Mouse (Mus musculus) hindbrain, embryonic 10.5 days (tissue): Measurements from ENCODE around the gene Adcy5. TPM values are rescaled to one million over a fixed set of nuclear protein-coding genes. Genes with fewer than 3 reads are reported as not detected.

ENCODE experiments used
- DNase-seq: peaks from one replicate; pipeline ENCODE4 v3.0.0-alpha.2; 2017; ENCODE audit warnings: low spot score
- H3K27ac ChIP-seq: fragments of 300-500 bp; sonication (generic); 2 replicates; pipeline ENCODE4 v1.5.1; 2016; ENCODE audit warnings: mild to moderate bottlenecking, moderate library complexity
- H3K27me3 ChIP-seq: fragments of 300-500 bp; sonication (generic); 2 replicates; pipeline ENCODE4 v1.6.1; 2016; ENCODE audit warnings: mild to moderate bottlenecking; ENCODE audit not compliant: poor library complexity, insufficient read depth, severe bottlenecking
- H3K36me3 ChIP-seq: fragments of 300-500 bp; sonication (generic); 2 replicates; pipeline ENCODE4 v1.6.1; 2016; ENCODE audit warnings: mild to moderate bottlenecking, moderate library complexity
- H3K4me1 ChIP-seq: fragments of 300-500 bp; sonication (generic); replicated peaks from 2 replicates; pipeline ENCODE4 v1.6.1; 2016; ENCODE audit warnings: mild to moderate bottlenecking
- H3K4me3 ChIP-seq: fragments of 300-500 bp; sonication (generic); 2 replicates; pipeline ENCODE4 v1.5.1; 2016; ENCODE audit warnings: mild to moderate bottlenecking, moderate library complexity
- H3K9me3 ChIP-seq: fragments of 300-500 bp; sonication (generic); 2 replicates; pipeline ENCODE4 v1.6.1; 2016; ENCODE audit warnings: mild to moderate bottlenecking, moderate library complexity
- WGBS: fragments of 180-500 bp; shearing (Covaris S2); methylation state at CpG from one replicate; pipeline ENCODE4 v1.1.7; 2016; 5-methylcytosine and 5-hydroxymethylcytosine counted together
- polyA plus RNA-seq: library from polyadenylated mRNA; unstranded; fragments of >200 nt; fragmentation: Nextera tagmentation; extraction: Ambion mirVana; gene quantifications from 2 replicates; pipeline ENCODE4 v1.2.1, GENCODE M21; 2016

The Adcy5 gene
- polyA plus RNA-seq, 1 experiment from 2014 or later, result 1.9 TPM

DNA sequence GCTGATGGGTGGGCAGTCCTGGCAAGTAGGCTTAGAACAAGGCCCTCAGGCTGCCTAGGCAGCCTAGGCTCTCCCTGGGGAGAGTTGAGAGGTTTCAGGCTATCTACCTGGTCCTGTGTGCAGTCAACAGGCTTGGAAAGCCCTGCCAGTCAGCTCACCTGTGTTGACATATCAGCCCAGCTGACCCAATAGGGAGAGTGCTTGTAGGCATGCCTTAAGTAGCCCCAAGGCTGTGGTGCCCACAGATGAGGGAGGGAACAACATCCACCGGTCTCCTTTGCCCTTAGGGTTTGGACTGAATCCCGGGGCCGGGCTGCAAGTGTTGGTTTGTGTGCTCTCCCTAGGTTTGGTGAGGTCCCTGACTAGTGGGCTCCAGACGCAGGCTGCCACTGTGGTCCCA is 37.8 kb downstream of the Adcy5 start:
- 84% methylated on average over 4 of the region's 4 CpGs for WGBS
- H3K36me3 ChIP-seq, result no peaks in the 10 kb centered on the region

DNA sequence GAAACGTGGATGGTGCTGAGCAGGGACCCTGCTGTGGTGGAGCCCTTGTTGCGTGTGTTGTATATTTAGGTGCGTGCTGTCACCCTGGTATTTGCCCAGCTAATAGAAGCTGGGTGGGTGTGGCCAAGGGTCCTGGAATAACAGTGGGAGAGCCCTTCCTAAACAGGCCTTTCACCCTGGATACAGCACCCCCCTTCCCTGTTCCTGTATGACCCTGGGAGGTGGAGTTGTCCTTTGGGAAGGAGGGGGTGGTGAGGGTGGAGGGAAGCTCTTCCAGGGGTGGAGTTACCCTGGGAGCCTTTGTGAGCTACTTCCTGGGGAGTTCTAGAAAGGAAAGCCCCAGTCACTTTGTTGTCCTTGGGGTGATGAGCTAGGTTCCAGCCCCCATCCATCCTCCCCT is 38.7 kb downstream of the Adcy5 start:
- Histone ChIP-seq H3K36me3 (no peaks in the 10 kb centered on the region), H3K27me3 (no peaks in the 10 kb centered on the region), H3K4me1 (peaks cover 24% of the 10 kb centered on the region), H3K9me3 (no peaks in the 10 kb centered on the region), H3K4me3 (no peak overlapping the region), H3K27ac (peak overlapping the region; percentile 56; the same call in 1 of the 2 replicates)
- no peak for DNase-seq
- 47% methylated on average over 3 of the region's 3 CpGs for WGBS

More for the DNA sequence above, 37.8 kb downstream of the Adcy5 start:
- Histone ChIP-seq H3K4me3 (no peak overlapping the region), H3K27ac (no peak overlapping the region), H3K9me3 (no peaks in the 10 kb centered on the region), H3K27me3 (no peaks in the 10 kb centered on the region), H3K4me1 (peaks cover 24% of the 10 kb centered on the region)
- no peak for DNase-seq

DNA sequence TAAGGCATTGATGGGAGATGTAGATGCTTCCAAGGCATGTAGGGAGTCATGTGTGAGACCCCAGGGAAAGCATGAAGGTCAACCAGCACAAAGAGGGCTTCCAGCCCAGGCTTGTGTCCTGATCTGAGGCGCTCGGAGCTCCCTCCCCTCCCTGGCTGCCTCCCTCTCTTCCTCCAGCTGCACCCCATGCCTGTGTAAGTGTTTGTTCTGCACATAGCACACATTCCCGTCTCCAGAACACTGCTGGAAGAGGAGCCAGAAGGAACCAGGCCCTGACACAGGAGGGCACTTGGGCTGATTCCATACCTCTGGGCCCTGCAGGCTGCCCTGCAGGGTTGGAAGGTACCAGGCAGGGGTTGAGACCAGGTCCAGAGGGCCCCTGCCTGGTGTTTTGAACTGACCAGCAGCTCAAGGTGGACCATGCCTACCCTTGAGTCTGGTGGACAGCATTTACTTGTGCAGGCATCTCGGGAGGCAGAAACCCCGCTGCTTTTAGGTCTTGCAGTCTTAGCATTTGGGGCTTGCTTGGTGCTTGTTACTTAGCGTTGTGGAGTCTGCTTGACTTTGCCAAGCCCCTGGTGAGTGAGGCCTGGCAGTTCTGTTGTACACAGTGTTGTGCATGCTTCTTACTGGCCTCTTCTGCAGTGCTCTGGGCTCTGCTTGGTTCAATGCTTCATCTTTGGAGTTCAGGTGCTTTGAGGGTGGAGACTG is 45.2 kb downstream of the Adcy5 start:
- Histone ChIP-seq H3K27me3 (no peaks in the 10 kb centered on the region), H3K4me1 (peaks cover 11% of the 10 kb centered on the region), H3K9me3 (no peaks in the 10 kb centered on the region), H3K4me3 (no peak overlapping the region), H3K36me3 (no peaks in the 10 kb centered on the region), H3K27ac (peak overlapping the region; percentile 45)
- 68% methylated on average over 6 of the region's 6 CpGs for WGBS
- peak; percentile 28 for DNase-seq

DNA sequence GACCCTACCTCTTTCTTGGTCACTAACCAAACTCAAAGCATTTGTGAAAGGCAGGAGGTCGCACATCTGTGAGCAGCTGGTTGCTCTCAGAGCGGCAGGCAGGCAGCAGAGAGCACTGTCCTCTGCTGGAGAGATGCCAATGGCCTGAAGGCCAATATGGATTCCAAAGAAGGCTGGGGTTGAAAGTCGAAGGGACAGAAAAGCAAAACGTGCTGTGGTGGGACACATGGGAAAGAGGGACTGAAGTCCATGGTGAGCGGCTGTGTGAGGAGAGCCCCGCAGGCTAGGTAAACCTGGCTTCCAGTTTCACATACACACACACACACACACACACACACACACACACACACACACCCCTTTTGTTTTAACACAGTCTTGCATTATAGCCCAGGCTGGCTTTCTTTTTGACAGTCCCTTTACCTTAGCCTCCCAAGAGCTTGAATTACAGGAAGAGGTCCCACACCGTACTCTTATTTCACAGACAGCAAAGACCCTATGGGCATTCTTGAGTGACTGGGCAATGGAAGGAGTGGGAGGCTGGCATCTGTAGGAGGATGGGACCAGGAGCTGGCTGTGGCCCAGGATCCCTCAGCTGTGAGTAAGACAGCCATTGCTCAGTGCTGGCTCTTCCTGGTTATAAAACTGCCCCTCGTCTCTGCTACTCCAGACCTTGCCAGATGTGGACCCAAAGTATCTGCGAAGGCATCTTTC is 45.9 kb downstream of the Adcy5 start:
- no peak overlapping the region for H3K4me3 ChIP-seq
- H3K36me3 ChIP-seq, result no peaks in the 10 kb centered on the region
- peak overlapping the region; percentile 45; the same call in 1 of the 2 replicates for H3K27ac ChIP-seq
- H3K4me1 ChIP-seq, result peaks cover 18% of the 10 kb centered on the region
- H3K27me3 ChIP-seq, result no peaks in the 10 kb centered on the region
- no peak for DNase-seq
- 72% methylated on average over 9 of the region's 9 CpGs for WGBS
- H3K9me3 ChIP-seq, result no peaks in the 10 kb centered on the region

DNA sequence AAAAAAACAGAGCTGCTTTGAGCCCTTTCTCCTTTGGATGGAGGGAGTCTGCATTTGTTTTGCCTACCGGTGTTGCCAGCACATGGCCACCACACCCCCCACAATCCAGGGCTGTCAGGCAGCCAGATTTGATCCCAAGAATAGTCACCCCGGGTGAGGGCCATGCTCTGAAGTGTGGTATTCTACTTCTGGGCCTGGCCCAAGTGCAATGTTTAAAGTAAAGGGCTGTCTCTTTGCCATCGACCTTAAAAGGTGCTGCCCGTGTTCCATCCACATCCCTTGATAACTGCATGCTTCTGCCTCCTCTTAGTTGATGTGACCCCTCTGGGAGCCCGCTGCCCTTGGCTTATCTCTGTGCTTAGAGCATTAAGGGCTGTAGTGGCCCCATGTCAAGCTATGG is 46.6 kb downstream of the Adcy5 start:
- Histone ChIP-seq H3K27me3 (no peaks in the 10 kb centered on the region), H3K9me3 (no peaks in the 10 kb centered on the region), H3K27ac (no peak overlapping the region), H3K36me3 (no peaks in the 10 kb centered on the region), H3K4me3 (no peak overlapping the region), H3K4me1 (peaks cover 25% of the 10 kb centered on the region)
- WGBS, result 79% methylated on average over 5 of the region's 5 CpGs
- no peak for DNase-seq

DNA sequence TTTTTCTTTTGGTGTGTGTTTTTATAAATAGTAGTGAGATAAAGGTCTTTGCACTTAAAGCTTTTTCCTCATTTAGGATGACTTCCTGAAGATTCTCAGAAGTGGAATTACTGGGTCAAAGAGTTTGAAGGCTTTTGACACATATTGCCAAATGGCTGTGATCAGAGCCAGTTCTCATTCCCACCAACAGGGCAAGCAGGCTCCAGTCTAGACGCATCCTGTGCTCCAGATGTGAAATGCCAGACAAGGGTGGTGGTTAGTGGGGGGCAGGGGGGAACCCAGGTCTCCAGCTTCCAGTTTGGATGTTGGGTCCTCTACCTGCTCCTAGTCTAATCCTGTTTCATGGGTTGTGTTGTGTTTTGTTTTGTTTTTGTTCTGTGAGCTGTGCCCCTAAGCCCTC is 48.8 kb downstream of the Adcy5 start:
- H3K4me1 ChIP-seq, result peaks cover 40% of the 10 kb centered on the region
- whole genome bisulfite sequencing, result 79% methylated on average over 1 of the region's 1 CpGs
- H3K27ac ChIP-seq, result no peak overlapping the region
- no peak overlapping the region for H3K4me3 ChIP-seq
- H3K36me3 ChIP-seq, result no peaks in the 10 kb centered on the region
- no peaks in the 10 kb centered on the region for H3K9me3 ChIP-seq
- no peaks in the 10 kb centered on the region for H3K27me3 ChIP-seq
- no peak for DNase-seq

- Histone ChIP-seq H3K4me3 (no peak overlapping the region), H3K36me3 (no peaks in the 10 kb centered on the region), H3K4me1 (peaks cover 54% of the 10 kb centered on the region), H3K9me3 (no peaks in the 10 kb centered on the region), H3K27ac (peak overlapping the region; percentile 73), H3K27me3 (no peaks in the 10 kb centered on the region)
- WGBS, result 58% methylated on average over 5 of the region's 5 CpGs
- peak; percentile 41 for DNase-seq
Measured at GRCm38 (mm10) chr16:35205681-35206080, 51.0 kb downstream of the Adcy5 start.

DNA sequence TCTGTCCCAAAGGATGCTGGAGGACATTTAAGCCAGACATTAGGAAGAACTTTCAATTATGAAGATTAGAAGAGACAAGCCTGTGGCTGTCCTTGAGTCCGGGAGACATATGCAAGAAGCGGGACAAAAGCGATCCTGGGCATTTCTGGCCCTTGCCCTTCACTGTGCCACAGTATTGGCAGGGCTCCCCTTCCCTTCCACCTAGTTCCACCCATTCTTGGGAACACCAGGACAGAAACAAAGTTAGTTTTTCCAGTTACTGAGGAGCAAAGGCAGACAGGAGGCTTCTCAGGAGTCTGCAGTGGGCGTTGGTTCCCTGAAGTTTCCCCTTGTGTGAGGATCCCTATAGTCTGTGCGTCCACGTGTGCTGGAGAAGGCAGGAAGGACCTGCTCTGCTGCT is 51.7 kb downstream of the Adcy5 start:
- H3K36me3 ChIP-seq, result no peaks in the 10 kb centered on the region
- peak overlapping the region; percentile 73 for H3K27ac ChIP-seq
- 83% methylated on average over 6 of the region's 6 CpGs for WGBS
- H3K4me3 ChIP-seq, result no peak overlapping the region
- peaks cover 57% of the 10 kb centered on the region for H3K4me1 ChIP-seq
- no peak for DNase-seq
- H3K9me3 ChIP-seq, result no peaks in the 10 kb centered on the region
- no peaks in the 10 kb centered on the region; the same call in 1 of the 2 replicates for H3K27me3 ChIP-seq

DNA sequence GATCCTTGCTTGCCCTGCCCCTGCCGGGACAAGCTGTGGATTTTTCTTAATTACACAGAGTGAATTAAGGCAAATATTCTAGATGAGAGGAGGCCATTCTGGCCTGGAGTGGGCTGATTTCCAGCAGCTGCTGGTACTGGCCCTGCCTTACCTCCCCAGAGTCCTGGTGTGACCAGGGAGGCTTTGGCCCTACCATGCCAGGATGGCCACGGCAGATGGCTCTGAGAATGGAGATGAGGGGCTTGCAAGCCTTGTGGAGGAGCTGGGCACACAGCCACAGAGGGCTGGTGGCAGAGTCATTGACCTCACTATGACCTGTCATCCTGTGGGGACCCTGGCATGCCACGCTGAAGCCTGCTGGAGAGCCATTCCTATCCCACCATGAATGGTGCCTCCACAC is 54.1 kb downstream of the Adcy5 start:
- DNase-seq, result no peak
- WGBS, result 72% methylated on average over 3 of the region's 3 CpGs
- no peak overlapping the region for H3K27ac ChIP-seq

DNA sequence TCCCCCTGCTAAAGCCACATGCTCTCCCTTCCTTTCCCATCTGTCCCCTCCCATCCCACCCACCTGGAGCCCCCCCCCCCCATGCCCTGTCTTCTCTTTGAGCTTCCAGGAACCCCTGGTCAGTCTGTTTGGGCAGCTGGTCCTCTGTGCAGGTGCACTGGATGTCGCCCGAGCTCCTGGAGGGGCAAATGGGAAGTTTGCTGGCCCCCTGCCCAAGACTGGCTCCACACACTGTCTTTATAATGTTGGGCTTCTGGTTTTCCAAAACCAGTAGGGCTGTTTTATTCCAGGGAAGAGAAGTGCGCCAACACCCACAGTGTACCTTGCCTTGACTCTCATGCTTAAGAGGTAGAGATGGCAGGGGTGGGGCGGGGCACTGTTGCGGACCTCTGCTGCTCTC is 55.1 kb downstream of the Adcy5 start:
- DNase-seq, result no peak
- Histone ChIP-seq H3K27ac (0 out of 2 replicates have a peak overlapping the region, but pooled peaks have one; percentile 35), H3K4me1 (peaks cover 62% of the 10 kb centered on the region), H3K36me3 (no peaks in the 10 kb centered on the region), H3K9me3 (no peaks in the 10 kb centered on the region), H3K27me3 (no peaks in the 10 kb centered on the region; the same call in 1 of the 2 replicates), H3K4me3 (no peak overlapping the region)
- WGBS, result 91% methylated on average over 5 of the region's 5 CpGs

More for the DNA sequence above, 54.1 kb downstream of the Adcy5 start:
- Histone ChIP-seq H3K9me3 (no peaks in the 10 kb centered on the region), H3K27me3 (no peaks in the 10 kb centered on the region; the same call in 1 of the 2 replicates), H3K4me1 (peaks cover 63% of the 10 kb centered on the region), H3K4me3 (no peak overlapping the region), H3K36me3 (no peaks in the 10 kb centered on the region)

- 75% methylated on average over 7 of the region's 7 CpGs for WGBS
- Histone ChIP-seq H3K27me3 (no peaks in the 10 kb centered on the region; the same call in 1 of the 2 replicates), H3K9me3 (no peaks in the 10 kb centered on the region), H3K4me3 (no peak overlapping the region), H3K4me1 (peaks cover 39% of the 10 kb centered on the region), H3K36me3 (no peaks in the 10 kb centered on the region), H3K27ac (no peak overlapping the region)
- no peak for DNase-seq
Measured at GRCm38 (mm10) chr16:35215047-35215446, 60.4 kb downstream of the Adcy5 start.

- no peak for DNase-seq
- Histone ChIP-seq H3K4me1 (peaks cover 39% of the 10 kb centered on the region), H3K27ac (peak overlapping the region; percentile 43; the same call in 1 of the 2 replicates), H3K36me3 (no peaks in the 10 kb centered on the region), H3K9me3 (no peaks in the 10 kb centered on the region), H3K4me3 (no peak overlapping the region), H3K27me3 (no peaks in the 10 kb centered on the region; the same call in 1 of the 2 replicates)
- 59% methylated on average over 5 of the region's 5 CpGs for WGBS
Measured at GRCm38 (mm10) chr16:35215498-35215897, 60.8 kb downstream of the Adcy5 start.

- H3K4me3 ChIP-seq, result no peak overlapping the region
- DNase-seq, result no peak
- H3K27ac ChIP-seq, result peak overlapping the region; percentile 64
- no peaks in the 10 kb centered on the region for H3K9me3 ChIP-seq
- no peaks in the 10 kb centered on the region for H3K27me3 ChIP-seq
- 65% methylated on average over 6 of the region's 6 CpGs for WGBS
- peaks cover 47% of the 10 kb centered on the region for H3K4me1 ChIP-seq
- H3K36me3 ChIP-seq, result no peaks in the 10 kb centered on the region
Measured at GRCm38 (mm10) chr16:35216826-35217491, 62.3 kb downstream of the Adcy5 start.
